Mouse (Mus musculus) neural tube, embryonic 11.5 days (tissue): ENCODE data around the gene Selenof. TPM values are rescaled to one million over a fixed set of nuclear protein-coding genes. Genes with fewer than 3 reads are reported as not detected.

ENCODE experiments used
- polyA plus RNA-seq: library from polyadenylated mRNA; unstranded; fragments of >200 nt; fragmentation: Nextera tagmentation; extraction: Ambion mirVana; gene quantifications from 2 replicates; pipeline ENCODE4 v1.2.1, GENCODE M21; 2014

The Selenof gene
- polyA plus RNA-seq, 1 experiment from 2014 or later, result 397 TPM

Other genes with a start within 250 kb of the Selenof start
- gene Hs2st1, start 123 bp upstream of the Selenof start, polyA plus RNA-seq, result 17.0 and 18.1 TPM in 2 replicates
- gene Sh3glb1, start 150.0 kb downstream of the Selenof start, polyA plus RNA-seq, result 117 and 123 TPM in 2 replicates
- 0.05 and 0.08 TPM in 2 replicates for gene Clca3a1, start 190.7 kb downstream of the Selenof start, polyA plus RNA-seq
- gene Clca3a2, start 249.2 kb downstream of the Selenof start, polyA plus RNA-seq, result not detected in 2 replicates